Comparison of ENCODE assay signal across 12 mouse cellular contexts in genomic region chr3:122184109-122184508, GRCm38 (mm10).
DNase-seq lines count a peak whose midpoint lies in the region; ATAC-seq and TF ChIP-seq lines count a peak whose summit lies in the region.
"Had no signal": no experiment of that assay in that cellular context is flagged by ENCODE, and none has a peak within 500 bp of the region (broad histone marks: within the 10 kb centered on the region; RNA-seq: fewer than 3 reads in every experiment).

No protein-coding gene starts in this region.

- no peak for DNase-seq in forebrain, postnatal 0 days
- peak; percentile 31 for DNase-seq in midbrain, embryonic 10.5 days (ENCODE audit: low spot score)
- DNase-seq in midbrain, embryonic 14.5 days: no peak
- DNase-seq in left cerebral cortex, postnatal 25 days (ENCODE audit: low spot score in 2 of 2): no peak
- DNase-seq in thymus, postnatal 14 days: no peak
- DNase-seq: B cell, adult 2 months had no signal

- no peak for ATAC-seq in forebrain, postnatal 0 days
- no peak for ATAC-seq in forebrain, embryonic 15.5 days (replicated peaks)
- ATAC-seq in midbrain, embryonic 14.5 days (ENCODE audit: low FRiP score, low TSS enrichment): no peak
- peak; percentile 56 for ATAC-seq in megakaryocyte progenitor cell, adult 5-6 weeks (replicated peaks; ENCODE audit: poor library complexity)

- H3K9ac ChIP-seq in forebrain, postnatal 0 days: no peak overlapping the region
- H3K9ac ChIP-seq in forebrain, embryonic 15.5 days (replicated peaks): no peak overlapping the region
- H3K9ac ChIP-seq in midbrain, embryonic 14.5 days (replicated peaks; ENCODE audit: low read length): no peak overlapping the region
- H3K9ac ChIP-seq: embryonic facial prominence, embryonic 15.5 days; hindbrain, embryonic 15.5 days; stomach, embryonic 15.5 days had no signal

- intact Hi-C loops in left cerebral cortex, postnatal 25 days (cut with DNase I): no loop called here

- H3K36me3 ChIP-seq in forebrain, postnatal 0 days (ENCODE audit: insufficient read depth): no peaks in the 10 kb centered on the region
- H3K36me3 ChIP-seq in forebrain, embryonic 15.5 days: no peaks in the 10 kb centered on the region
- H3K36me3 ChIP-seq in midbrain, embryonic 10.5 days: no peaks in the 10 kb centered on the region
- no peaks in the 10 kb centered on the region for H3K36me3 ChIP-seq in midbrain, embryonic 14.5 days (ENCODE audit: control insufficient read depth, insufficient read depth, low read length)
- H3K36me3 ChIP-seq: embryonic facial prominence, embryonic 15.5 days; hindbrain, embryonic 15.5 days; stomach, embryonic 15.5 days had no signal

- no peaks in the 10 kb centered on the region for H3K4me1 ChIP-seq in forebrain, postnatal 0 days (ENCODE audit: insufficient read depth)
- H3K4me1 ChIP-seq in forebrain, embryonic 15.5 days: no peaks in the 10 kb centered on the region
- H3K4me1 ChIP-seq in midbrain, embryonic 10.5 days: no peaks in the 10 kb centered on the region
- no peaks in the 10 kb centered on the region for H3K4me1 ChIP-seq in midbrain, embryonic 14.5 days (ENCODE audit: control insufficient read depth, insufficient read depth, low read length)
- H3K4me1 ChIP-seq in cortical plate, adult 2 months (ENCODE audit: control insufficient read depth, insufficient read depth, low read length): no peaks in the 10 kb centered on the region
- H3K4me1 ChIP-seq: embryonic facial prominence, embryonic 15.5 days; hindbrain, embryonic 15.5 days; stomach, embryonic 15.5 days had no signal

- TF ChIP-seq CTCF in forebrain, postnatal 0 days (IDR thresholded peaks at IDR 0.05; ENCODE audit: low read depth): peak; percentile 32; the same call in 1 of the 2 replicates
- peak; percentile 30; the same call in 1 of the 2 replicates for TF ChIP-seq CTCF in cortical plate, adult 2 months (IDR thresholded peaks at IDR 0.05; ENCODE audit: extremely low read depth, insufficient read depth, low read length)

- TF ChIP-seq POLR2A in cortical plate, adult 2 months (IDR thresholded peaks at IDR 0.05; ENCODE audit: extremely low read depth, insufficient read depth, low read length): no peak

- H3K4me3 ChIP-seq in forebrain, postnatal 0 days (ENCODE audit: low read depth, low read length): no peak overlapping the region
- no peak overlapping the region for H3K4me3 ChIP-seq in forebrain, embryonic 15.5 days
- no peak overlapping the region for H3K4me3 ChIP-seq in midbrain, embryonic 10.5 days
- H3K4me3 ChIP-seq in midbrain, embryonic 14.5 days (replicated peaks; ENCODE audit: low read depth, low read length): no peak overlapping the region
- no peak overlapping the region for H3K4me3 ChIP-seq in cortical plate, adult 2 months (ENCODE audit: insufficient read depth, low read length)
- H3K4me3 ChIP-seq: embryonic facial prominence, embryonic 15.5 days; hindbrain, embryonic 15.5 days; stomach, embryonic 15.5 days had no signal

- H3K27me3 ChIP-seq in forebrain, postnatal 0 days (ENCODE audit: insufficient read depth, low read length): no peaks in the 10 kb centered on the region
- H3K27me3 ChIP-seq in forebrain, embryonic 15.5 days: no peaks in the 10 kb centered on the region
- no peaks in the 10 kb centered on the region for H3K27me3 ChIP-seq in midbrain, embryonic 10.5 days (ENCODE audit: low read depth, poor library complexity, severe bottlenecking)
- H3K27me3 ChIP-seq in midbrain, embryonic 14.5 days (ENCODE audit: control insufficient read depth, insufficient read depth, low read length): no peaks in the 10 kb centered on the region
- H3K27me3 ChIP-seq: embryonic facial prominence, embryonic 15.5 days; hindbrain, embryonic 15.5 days; stomach, embryonic 15.5 days had no signal

- no peak overlapping the region for H3K27ac ChIP-seq in forebrain, postnatal 0 days (ENCODE audit: low read depth, low read length)
- no peak overlapping the region for H3K27ac ChIP-seq in forebrain, embryonic 15.5 days (replicated peaks)
- no peak overlapping the region for H3K27ac ChIP-seq in midbrain, embryonic 10.5 days (replicated peaks)
- no peak overlapping the region for H3K27ac ChIP-seq in midbrain, embryonic 14.5 days (replicated peaks; ENCODE audit: low read depth, low read length)
- no peak overlapping the region for H3K27ac ChIP-seq in cortical plate, adult 2 months (ENCODE audit: insufficient read depth, low read length)
- H3K27ac ChIP-seq: embryonic facial prominence, embryonic 15.5 days; hindbrain, embryonic 15.5 days; stomach, embryonic 15.5 days had no signal

- no peak overlapping the region for H3K4me2 ChIP-seq in forebrain, postnatal 0 days (ENCODE audit: low read depth)
- no peak overlapping the region for H3K4me2 ChIP-seq in forebrain, embryonic 15.5 days (replicated peaks)
- no peak overlapping the region for H3K4me2 ChIP-seq in midbrain, embryonic 14.5 days (ENCODE audit: low read length)
- H3K4me2 ChIP-seq: embryonic facial prominence, embryonic 15.5 days; hindbrain, embryonic 15.5 days; stomach, embryonic 15.5 days had no signal

- no peaks in the 10 kb centered on the region for H3K9me3 ChIP-seq in forebrain, postnatal 0 days (ENCODE audit: low read length)
- H3K9me3 ChIP-seq in forebrain, embryonic 15.5 days: no peaks in the 10 kb centered on the region
- no peaks in the 10 kb centered on the region for H3K9me3 ChIP-seq in midbrain, embryonic 10.5 days (replicated peaks)
- no peaks in the 10 kb centered on the region for H3K9me3 ChIP-seq in midbrain, embryonic 14.5 days (ENCODE audit: control insufficient read depth, low read length)
- H3K9me3 ChIP-seq: embryonic facial prominence, embryonic 15.5 days; hindbrain, embryonic 15.5 days; stomach, embryonic 15.5 days had no signal

- WGBS in forebrain, postnatal 0 days: 56% methylated on average over 11 of the region's 11 CpGs
- 58% methylated on average over 11 of the region's 11 CpGs for WGBS in forebrain, embryonic 15.5 days
- 48% methylated on average over 11 of the region's 11 CpGs for WGBS in midbrain, embryonic 10.5 days
- 51% methylated on average over 11 of the region's 11 CpGs for WGBS in midbrain, embryonic 14.5 days
